Mouse (Mus musculus) testis, postnatal 10 days (tissue): ENCODE results near the gene Zfp961.
"Not testable (repeated sequence)": the region's sequence is repeated elsewhere in the genome, so short reads cannot be mapped to it uniquely, and the experiment has no call there.

ENCODE experiments used
- DNase-seq: peaks from one replicate; pipeline ENCODE4 v3.0.0; 2021; ENCODE audit warnings: low spot score

The Zfp961 gene

GRCm38 (mm10) chr8:72018141-72018540, 67.3 kb downstream of the Zfp961 start:
- DNase-seq = no peak

- not testable (repeated sequence) for DNase-seq
These were observed 68.2 kb downstream of the Zfp961 start for GRCm38 (mm10) chr8:72019022-72019421.

GRCm38 (mm10) chr8:72019816-72020215, 69.0 kb downstream of the Zfp961 start:
- DNase-seq = no peak

GRCm38 (mm10) chr8:72024886-72025285, 74.0 kb downstream of the Zfp961 start:
- peak; percentile 58 for DNase-seq

DNA sequence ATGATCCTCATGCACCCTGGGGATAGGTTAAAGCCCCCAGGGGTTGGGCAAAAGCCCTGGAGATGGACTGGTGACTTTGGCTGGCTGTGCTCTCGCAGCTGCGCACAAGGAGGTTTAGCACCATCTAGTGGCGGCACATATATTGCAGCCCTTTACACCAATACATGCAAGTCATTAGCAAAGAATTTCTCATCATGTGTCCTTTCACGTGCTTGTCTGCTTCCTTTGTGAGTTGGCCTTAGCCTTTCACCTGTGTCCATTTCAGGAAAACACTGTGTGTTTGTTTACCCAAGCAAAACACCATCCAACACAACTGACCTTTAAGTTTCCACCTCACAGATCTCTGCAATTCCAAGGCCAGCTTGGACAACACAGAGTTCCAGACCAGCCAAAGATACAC, 82.1 kb downstream of the Zfp961 start:
- peak; percentile 61 for DNase-seq

GRCm38 (mm10) chr8:72040918-72041317, 90.1 kb downstream of the Zfp961 start, which contains the start of gene Olfr372:
Olfr372 (plus strand) TSS chr8:72041218.
- not testable (repeated sequence) for DNase-seq

GRCm38 (mm10) chr8:72042493-72042892, 91.7 kb downstream of the Zfp961 start:
- no peak for DNase-seq
